In genomic region chr5:108628891-108629633, GRCm38 (mm10) we compare ENCODE assay signal across 8 mouse cellular contexts. TPM values are rescaled to one million over a fixed set of nuclear protein-coding genes. Genes with fewer than 3 reads are reported as not detected.
DNase-seq lines count a peak whose midpoint lies in the region; ATAC-seq and TF ChIP-seq lines count a peak whose summit lies in the region.

No protein-coding gene starts in this region.

- ATAC-seq in forebrain, embryonic 16.5 days, result peak; percentile 81
- peak; percentile 78 for ATAC-seq in liver, embryonic 16.5 days (ENCODE audit: low read depth)

- peak overlapping the region; percentile 97 for H3K4me2 ChIP-seq in forebrain, embryonic 16.5 days (ENCODE audit: low read length)
- peak overlapping the region; percentile 95 for H3K4me2 ChIP-seq in liver, embryonic 16.5 days (ENCODE audit: low read depth, low read length)

- H3K4me3 ChIP-seq in lung, adult 2 months (replicated peaks; ENCODE audit: extremely low read depth, low read depth, low read length), result peak overlapping the region; percentile 98
- H3K4me3 ChIP-seq in forebrain, embryonic 16.5 days (replicated peaks; ENCODE audit: low read length), result peak overlapping the region; percentile 87
- H3K4me3 ChIP-seq in liver, embryonic 16.5 days (ENCODE audit: low read depth, low read length), result peak overlapping the region; percentile 98

- H3K9me3 ChIP-seq in forebrain, embryonic 16.5 days (ENCODE audit: control insufficient read depth, low read length), result no peaks in the 10 kb centered on the region
- no peaks in the 10 kb centered on the region for H3K9me3 ChIP-seq in liver, embryonic 16.5 days (replicated peaks; ENCODE audit: control insufficient read depth, low read length)

- peaks cover 8% of the 10 kb centered on the region for H3K4me1 ChIP-seq in lung, adult 2 months (ENCODE audit: control insufficient read depth, insufficient read depth, low read length)
- H3K4me1 ChIP-seq in forebrain, embryonic 16.5 days (replicated peaks; ENCODE audit: control insufficient read depth, insufficient read depth, low read length), result peaks cover 24% of the 10 kb centered on the region
- H3K4me1 ChIP-seq in liver, embryonic 16.5 days (ENCODE audit: control insufficient read depth, low read depth, low read length), result peaks cover 34% of the 10 kb centered on the region

- no peak for TF ChIP-seq CTCF in lung, adult 2 months (IDR thresholded peaks at IDR 0.05; ENCODE audit: insufficient read depth, low read length)

- H3K36me3 ChIP-seq in forebrain, embryonic 16.5 days (ENCODE audit: control insufficient read depth, insufficient read depth), result no peaks in the 10 kb centered on the region; the same call in 1 of the 2 replicates
- peaks cover 7% of the 10 kb centered on the region; the same call in 1 of the 2 replicates for H3K36me3 ChIP-seq in liver, embryonic 16.5 days (ENCODE audit: control insufficient read depth, insufficient read depth)

- peak overlapping the region; percentile 89 for H3K27ac ChIP-seq in forebrain, embryonic 16.5 days (ENCODE audit: low read length)
- H3K27ac ChIP-seq in liver, embryonic 16.5 days (ENCODE audit: low read length), result peak overlapping the region; percentile 90

- H3K27me3 ChIP-seq in forebrain, embryonic 16.5 days (replicated peaks; ENCODE audit: control insufficient read depth, insufficient read depth, low read length), result no peaks in the 10 kb centered on the region
- H3K27me3 ChIP-seq in liver, embryonic 16.5 days (ENCODE audit: control insufficient read depth, insufficient read depth, low read depth, low read length), result no peaks in the 10 kb centered on the region

- WGBS in lung, adult 2 months, result 1% methylated on average over 32 of the region's 32 CpGs
- 2% methylated on average over 32 of the region's 32 CpGs for WGBS in forebrain, embryonic 16.5 days
- under 1% methylated on average over 32 of the region's 32 CpGs for WGBS in liver, embryonic 16.5 days (ENCODE audit: insufficient replicate concordance)

- H3K9ac ChIP-seq in forebrain, embryonic 16.5 days (replicated peaks; ENCODE audit: low read depth, low read length), result peak overlapping the region; percentile 96
- H3K9ac ChIP-seq in liver, embryonic 16.5 days (ENCODE audit: low read depth, low read length), result peak overlapping the region; percentile 95

- DNase-seq in lung, adult 2 months, result no peak
- DNase-seq in lung, postnatal 25 days (ENCODE audit: low spot score), result no peak
- DNase-seq in R1 (ENCODE audit: low read depth, low spot score), result peak; percentile 44
- DNase-seq in thymus, postnatal 14 days, result peak; percentile 48
- DNase-seq in embryo, embryonic 11 days, result no peak
- no peak for DNase-seq in adrenal gland, postnatal 14 days

- TF ChIP-seq POLR2A in lung, adult 2 months (IDR thresholded peaks at IDR 0.05; ENCODE audit: borderline replicate concordance, extremely low read depth, low read depth, low read length), result no peak

RNA-seq across cellular contexts. Expression of gene Gak, which starts 0.5 kb away (rescaled TPM):
- 78.8 and 87.5 TPM in 2 replicates for polyA plus RNA-seq in lung, adult 2 months (2012; rRNA removed)
- 58.2 and 60.3 TPM in 2 replicates for polyA plus RNA-seq in forebrain, embryonic 16.5 days (2015; fragmentation: Nextera tagmentation; extraction: Ambion mirVana)
- polyA plus RNA-seq in liver, embryonic 16.5 days (2015; fragmentation: Nextera tagmentation; extraction: Ambion mirVana), result 27.2 and 27.5 TPM in 2 replicates
- total RNA-seq in adrenal gland, postnatal 14 days (2021), result 73.1 and 74.9 TPM in 2 replicates

RNA-seq across cellular contexts. Expression of gene Tmem175, which starts 0.5 kb away (rescaled TPM):
- 32.0 and 50.5 TPM in 2 replicates for polyA plus RNA-seq in lung, adult 2 months (2012; rRNA removed)
- polyA plus RNA-seq in forebrain, embryonic 16.5 days (2015; fragmentation: Nextera tagmentation; extraction: Ambion mirVana), result 24.9 and 25.7 TPM in 2 replicates
- 10.0 and 10.8 TPM in 2 replicates for polyA plus RNA-seq in liver, embryonic 16.5 days (2015; fragmentation: Nextera tagmentation; extraction: Ambion mirVana)
- 19.5 and 22.3 TPM in 2 replicates for total RNA-seq in adrenal gland, postnatal 14 days (2021)

RNA-seq across cellular contexts. Expression of gene Idua, which starts 31.1 kb away (rescaled TPM):
- 28.4 and 34.5 TPM in 2 replicates for polyA plus RNA-seq in lung, adult 2 months (2012; rRNA removed)
- 9.6 and 13.2 TPM in 2 replicates for polyA plus RNA-seq in forebrain, embryonic 16.5 days (2015; fragmentation: Nextera tagmentation; extraction: Ambion mirVana)
- 5.0 and 5.8 TPM in 2 replicates for polyA plus RNA-seq in liver, embryonic 16.5 days (2015; fragmentation: Nextera tagmentation; extraction: Ambion mirVana)
- total RNA-seq in adrenal gland, postnatal 14 days (2021), result 12.6 and 13.7 TPM in 2 replicates

RNA-seq across cellular contexts. Expression of gene Dgkq, which starts 40.4 kb away (rescaled TPM):
- polyA plus RNA-seq in lung, adult 2 months (2012; rRNA removed), result 24.5 and 27.5 TPM in 2 replicates
- polyA plus RNA-seq in forebrain, embryonic 16.5 days (2015; fragmentation: Nextera tagmentation; extraction: Ambion mirVana), result 26.5 and 31.9 TPM in 2 replicates
- 3.1 and 3.4 TPM in 2 replicates for polyA plus RNA-seq in liver, embryonic 16.5 days (2015; fragmentation: Nextera tagmentation; extraction: Ambion mirVana)
- total RNA-seq in adrenal gland, postnatal 14 days (2021), result 15.2 and 24.1 TPM in 2 replicates

RNA-seq across cellular contexts. Expression of gene Slc26a1, which starts 46.3 kb away (rescaled TPM):
- 0.05 and 0.11 TPM in 2 replicates for polyA plus RNA-seq in lung, adult 2 months (2012; rRNA removed)
- 2.3 and 2.4 TPM in 2 replicates for polyA plus RNA-seq in forebrain, embryonic 16.5 days (2015; fragmentation: Nextera tagmentation; extraction: Ambion mirVana)
- 20.7 and 23.7 TPM in 2 replicates for polyA plus RNA-seq in liver, embryonic 16.5 days (2015; fragmentation: Nextera tagmentation; extraction: Ambion mirVana)
- total RNA-seq in adrenal gland, postnatal 14 days (2021), result 0.98 and 16.7 TPM in 2 replicates

Comparison
In these comparisons a context has a peak if more than half of its experiments do, and no peak if none do; other contexts are left out.
1. DNase-seq: peak in R1 (single experiment) and thymus, postnatal 14 days (single experiment); none in lung, adult 2 months (single experiment), lung, postnatal 25 days (single experiment), embryo, embryonic 11 days (single experiment) and adrenal gland, postnatal 14 days (single experiment).
2. Peak in every context shown above with its lines, with median percentiles within 50 percentile points of each other: H3K4me3 ChIP-seq.